Comparison of ENCODE assay signal across 8 mouse cellular contexts in the genomic region with DNA sequence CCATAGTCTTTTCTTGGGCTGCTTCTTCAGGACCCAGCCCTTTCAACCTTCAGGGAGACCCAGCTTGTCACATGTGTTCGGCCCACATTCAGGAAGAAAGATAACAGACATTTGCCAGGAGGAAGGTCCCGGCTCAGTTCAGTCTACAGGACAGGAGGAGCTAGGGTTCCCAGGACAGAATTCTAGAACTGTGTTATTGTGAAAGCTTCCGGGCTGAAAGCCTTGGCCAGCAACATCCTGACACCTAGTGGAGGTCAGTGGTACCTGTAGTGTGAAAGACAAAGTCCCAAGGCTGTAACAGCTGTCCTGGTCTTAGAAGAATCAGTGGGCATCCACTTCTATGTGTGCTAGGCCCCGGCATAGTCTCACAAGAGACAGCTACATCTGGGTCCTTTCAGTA.
DNase-seq lines count a peak whose midpoint lies in the region; ATAC-seq and TF ChIP-seq lines count a peak whose summit lies in the region.

No protein-coding gene starts in this region.

- 55% methylated on average over 4 of the region's 4 CpGs for WGBS in hindbrain, embryonic 10.5 days
- 21% methylated on average over 4 of the region's 4 CpGs for WGBS in lung, postnatal 0 days

- TF ChIP-seq CTCF in MEL (IDR thresholded peaks at IDR 0.05 in 2 of 3, conservative IDR thresholded peaks at IDR 0.05 in 1 of 3; ENCODE audit: control insufficient read depth in 1 of 3, insufficient read depth in 1 of 3, low read depth in 2 of 3, low read length in 3 of 3, poor library complexity in 1 of 3, severe bottlenecking in 1 of 3), result peak; percentile 31 to 73 (median 67)
- TF ChIP-seq CTCF in lung, postnatal 0 days (IDR thresholded peaks at IDR 0.05), result peak; percentile 57

- no peaks in the 10 kb centered on the region for H3K79me2 ChIP-seq in MEL (ENCODE audit: control insufficient read depth, insufficient read depth, low read length, poor library complexity)

- no peak for TF ChIP-seq EP300 in MEL (IDR thresholded peaks at IDR 0.05; ENCODE audit: low read depth in 1 of 2, low read length in 2 of 2)
- TF ChIP-seq EP300 in lung, postnatal 0 days (IDR thresholded peaks at IDR 0.05), result no peak

- no peak for TF ChIP-seq POLR2A in MEL (IDR thresholded peaks at IDR 0.05; ENCODE audit: control insufficient read depth in 1 of 2, insufficient read depth in 1 of 2, low read depth in 1 of 2, low read length in 2 of 2, poor library complexity in 1 of 2)

- H3K36me3 ChIP-seq in MEL (ENCODE audit: control insufficient read depth in 1 of 2, insufficient read depth in 2 of 2, low read length in 2 of 2), result no peaks in the 10 kb centered on the region
- no peaks in the 10 kb centered on the region for H3K36me3 ChIP-seq in hindbrain, embryonic 10.5 days
- H3K36me3 ChIP-seq in lung, postnatal 0 days (ENCODE audit: insufficient read depth, low read length), result no peaks in the 10 kb centered on the region

- H3K27ac ChIP-seq in MEL (ENCODE audit: control insufficient read depth, low read depth, low read length), result no peak overlapping the region
- no peak overlapping the region for H3K27ac ChIP-seq in hindbrain, embryonic 10.5 days
- no peak overlapping the region for H3K27ac ChIP-seq in lung, postnatal 0 days (ENCODE audit: low read length)

- no peak overlapping the region for H3K4me3 ChIP-seq in MEL (ENCODE audit: control insufficient read depth in 1 of 2, insufficient read depth in 1 of 2, low read depth in 2 of 2, low read length in 2 of 2)
- H3K4me3 ChIP-seq in hindbrain, embryonic 10.5 days, result no peak overlapping the region
- no peak overlapping the region for H3K4me3 ChIP-seq in lung, postnatal 0 days (ENCODE audit: low read depth, low read length)

- no peak overlapping the region for H3K4me2 ChIP-seq in lung, postnatal 0 days (replicated peaks; ENCODE audit: low read depth, low read length)

- no peaks in the 10 kb centered on the region; a peak in 1 of 4 replicates for H3K27me3 ChIP-seq in MEL (ENCODE audit: control insufficient read depth in 1 of 2, insufficient read depth in 2 of 2, low read length in 2 of 2)
- no peaks in the 10 kb centered on the region for H3K27me3 ChIP-seq in hindbrain, embryonic 10.5 days (ENCODE audit: insufficient read depth, poor library complexity, severe bottlenecking)
- no peaks in the 10 kb centered on the region for H3K27me3 ChIP-seq in lung, postnatal 0 days (replicated peaks; ENCODE audit: insufficient read depth, low read length)

- H3K9me3 ChIP-seq in MEL (replicated peaks; ENCODE audit: insufficient read depth, low read length), result no peaks in the 10 kb centered on the region
- no peaks in the 10 kb centered on the region for H3K9me3 ChIP-seq in hindbrain, embryonic 10.5 days
- no peaks in the 10 kb centered on the region for H3K9me3 ChIP-seq in lung, postnatal 0 days (ENCODE audit: low read length)

- DNase-seq in 3134 (ENCODE audit: extremely low read depth, insufficient read length, low spot score), result peak; percentile 9
- peak; percentile 48 for DNase-seq in MEL (ENCODE audit: low read depth, low spot score)
- DNase-seq in embryo, embryonic 10.5 days (ENCODE audit: low spot score), result peak; percentile 75
- peak; percentile 50 for DNase-seq in hindbrain, embryonic 10.5 days (ENCODE audit: low spot score)
- DNase-seq in layer of hippocampus, adult 18-20 months (ENCODE audit: low spot score in 2 of 2), result peak; percentile 6 to 51
- peak; percentile 31 for DNase-seq in lung, postnatal 0 days (ENCODE audit: low spot score)
- peak; percentile 49 for DNase-seq in retina, postnatal 1 day
- no peak for DNase-seq in T-cell, adult 2 months (ENCODE audit: low spot score)

- H3K9ac ChIP-seq in MEL (ENCODE audit: control insufficient read depth, low read depth, low read length, poor library complexity, severe bottlenecking), result no peak overlapping the region
- no peak overlapping the region for H3K9ac ChIP-seq in lung, postnatal 0 days (replicated peaks; ENCODE audit: low read depth)

- no peaks in the 10 kb centered on the region; a peak in 1 of 4 replicates for H3K4me1 ChIP-seq in MEL (ENCODE audit: control insufficient read depth in 1 of 2, insufficient read depth in 2 of 2, low read length in 2 of 2)
- no peaks in the 10 kb centered on the region for H3K4me1 ChIP-seq in hindbrain, embryonic 10.5 days (replicated peaks)
- no peaks in the 10 kb centered on the region for H3K4me1 ChIP-seq in lung, postnatal 0 days (ENCODE audit: insufficient read depth, low read depth, low read length)

- ATAC-seq in lung, postnatal 0 days, result no peak

- peak; percentile 72 for TF ChIP-seq RAD21 in MEL (IDR thresholded peaks at IDR 0.05; ENCODE audit: low read depth, low read length)

TF ChIP-seq in MEL, 35 proteins besides CTCF, POLR2A, EP300 and RAD21:
- TF ChIP-seq ZNF384 (IDR thresholded peaks at IDR 0.05; ENCODE audit: low read depth, low read length) (no peak), HCFC1 (IDR thresholded peaks at IDR 0.05; ENCODE audit: low read depth, low read length) (no peak), UBTF (IDR thresholded peaks at IDR 0.05; ENCODE audit: borderline replicate concordance, insufficient read depth, low read depth, low read length) (no peak), TBP (IDR thresholded peaks at IDR 0.05; ENCODE audit: low read depth, low read length) (no peak), SMC3 (IDR thresholded peaks at IDR 0.05; ENCODE audit: low read depth, low read length) (peak; percentile 75), BHLHE40 (IDR thresholded peaks at IDR 0.05; ENCODE audit: borderline replicate concordance, low read depth, low read length) (no peak), SIN3A (IDR thresholded peaks at IDR 0.05; ENCODE audit: low read length) (no peak), ELF1 (IDR thresholded peaks at IDR 0.05; ENCODE audit: low read depth, low read length) (no peak), USF1 (IDR thresholded peaks at IDR 0.05; ENCODE audit: low read depth, low read length) (no peak), TAL1 (IDR thresholded peaks at IDR 0.05; ENCODE audit: low read length) (no peak), TCF12 (IDR thresholded peaks at IDR 0.05; ENCODE audit: low read depth, low read length) (no peak), GABPA (IDR thresholded peaks at IDR 0.05; ENCODE audit: low read depth, low read length) (no peak), POLR2AphosphoS2 (IDR thresholded peaks at IDR 0.05; ENCODE audit: low read length) (no peak), USF2 (IDR thresholded peaks at IDR 0.05; ENCODE audit: borderline replicate concordance in 1 of 2, insufficient read depth in 1 of 2, low read depth in 1 of 2, low read length in 2 of 2) (no peak), POLR2AphosphoS5 (IDR thresholded peaks at IDR 0.05; ENCODE audit: borderline replicate concordance, low read depth, low read length) (no peak), CHD1 (IDR thresholded peaks at IDR 0.05; ENCODE audit: low read depth, low read length) (no peak), ZC3H11A (IDR thresholded peaks at IDR 0.05; ENCODE audit: low read depth, low read length) (peak; percentile 63)
